Mouse (Mus musculus) heart, adult 2 months (tissue): ENCODE measurements around the gene Irf2.

Source experiments
- CTCF ChIP-seq: fragments of 200-600 bp; IDR thresholded peaks from 2 replicates; pipeline ENCODE4 v1.8.1; 2022; ENCODE audit warnings: antibody characterized with exemption, mild to moderate bottlenecking, moderate library complexity
- POLR2A ChIP-seq: fragments of 200-500 bp; IDR thresholded peaks from 2 replicates; pipeline ENCODE4 v1.6.1; 2011; ENCODE audit warnings: mild to moderate bottlenecking, low read depth, low read length, control low read depth; ENCODE audit not compliant: insufficient read depth

DNA sequence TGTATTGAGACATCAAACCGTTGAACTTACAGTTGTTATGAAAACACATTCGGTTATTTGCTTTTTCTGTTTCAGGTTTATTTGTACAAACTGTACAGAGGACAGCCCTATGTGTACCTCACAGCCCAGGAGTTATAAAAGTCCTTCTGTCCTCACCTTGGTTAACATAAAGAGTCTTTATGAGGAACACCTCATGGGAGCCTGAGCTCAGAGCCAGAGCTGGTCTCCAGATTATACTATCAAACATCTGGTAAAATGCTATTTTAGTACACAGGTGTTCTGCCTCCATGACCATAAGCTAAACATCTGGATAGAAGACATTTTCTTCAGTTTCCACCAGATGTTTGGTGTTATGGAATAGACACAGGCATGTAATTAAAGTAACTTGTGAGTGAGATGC lies 13.1 kb upstream of the Irf2 start:
- no peak for TF ChIP-seq POLR2A
- no peak for TF ChIP-seq CTCF
